Mouse (Mus musculus) kidney, adult 18-20 months (tissue): ENCODE data around the gene Cyb5b.

ENCODE experiments used
- DNase-seq: peaks from one replicate; pipeline ENCODE4 v3.0.0; 2021

Gene Cyb5b

DNA sequence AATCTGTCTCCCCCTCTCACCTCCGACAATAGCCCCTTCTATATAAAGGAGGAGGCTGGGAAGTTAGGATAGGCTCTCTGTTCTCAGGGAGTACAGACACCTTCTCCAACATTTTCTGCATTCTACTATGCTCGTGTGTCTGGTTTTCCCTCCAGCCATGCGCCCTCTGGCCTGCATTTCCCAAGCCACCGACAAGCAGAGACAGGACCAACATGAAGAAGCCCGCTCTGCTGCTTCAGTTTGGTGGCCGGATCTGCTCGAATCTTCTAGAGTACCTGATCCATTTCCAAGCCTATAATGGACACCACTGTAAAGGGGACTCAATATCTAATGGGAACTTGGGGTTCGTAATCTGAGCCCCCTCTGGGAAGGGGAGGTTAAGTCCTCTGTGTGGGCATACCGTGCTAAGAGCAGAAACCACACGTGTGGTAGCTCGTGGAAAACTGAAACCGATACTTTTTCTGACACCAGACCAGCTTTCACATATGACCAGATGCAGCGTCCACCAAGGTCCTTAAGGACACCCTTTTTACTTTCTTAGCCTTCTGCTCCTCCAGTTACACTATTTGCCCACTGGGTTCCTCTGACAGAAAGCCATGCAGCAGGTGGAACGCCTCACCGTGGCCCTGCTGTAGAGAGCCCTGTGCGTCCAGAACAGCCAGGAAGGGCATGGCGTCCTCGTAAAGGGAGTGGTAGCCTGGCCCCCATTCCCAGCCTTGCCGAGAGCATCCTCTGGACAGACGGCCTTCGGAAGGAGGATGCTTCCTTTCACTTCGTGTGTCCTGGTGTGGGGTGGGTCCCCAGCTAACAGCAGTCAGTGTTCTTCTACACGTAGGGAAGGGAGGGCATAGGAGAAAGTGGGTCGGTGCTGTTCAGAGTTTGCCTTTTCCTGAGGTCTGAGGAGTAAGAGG, 17.6 kb upstream of the Cyb5b start:
- DNase-seq: peak; percentile 47

GRCm38 (mm10) chr8:107133881-107134280, 16.6 kb upstream of the Cyb5b start:
- peak; percentile 70 for DNase-seq

- peak; percentile 22 for DNase-seq
These were observed 14.3 kb upstream of the Cyb5b start for GRCm38 (mm10) chr8:107136003-107136612.

DNA sequence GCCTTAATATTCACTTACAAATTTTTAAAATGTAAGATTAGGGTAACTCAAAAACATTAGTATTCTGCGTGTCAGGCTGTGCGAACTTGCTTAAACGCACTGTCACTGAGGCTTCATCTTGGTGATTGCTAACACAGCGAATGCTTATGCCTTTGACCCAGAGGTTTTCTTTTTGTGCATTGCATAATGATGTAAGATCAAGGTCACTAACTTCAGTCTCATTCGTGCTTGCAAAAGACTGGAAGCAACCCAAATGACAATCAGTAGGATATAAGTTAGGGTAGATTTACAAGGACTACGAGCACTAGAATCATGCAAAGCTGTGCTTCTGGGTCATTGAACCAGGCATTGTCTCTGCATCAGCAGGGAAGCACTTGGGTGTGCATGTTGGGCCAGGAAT, 12.8 kb upstream of the Cyb5b start:
- no peak for DNase-seq

GRCm38 (mm10) chr8:107138338-107138737, 12.1 kb upstream of the Cyb5b start:
- no peak for DNase-seq

GRCm38 (mm10) chr8:107139704-107140470, 10.6 kb upstream of the Cyb5b start:
- peak; percentile 70 for DNase-seq

- DNase-seq: no peak
These were observed 7.9 kb upstream of the Cyb5b start for GRCm38 (mm10) chr8:107142539-107142938.

- DNase-seq: peak; percentile 57
These were observed 6.9 kb upstream of the Cyb5b start for GRCm38 (mm10) chr8:107143501-107143900.

GRCm38 (mm10) chr8:107146186-107146585, 4.3 kb upstream of the Cyb5b start:
- no peak for DNase-seq

- DNase-seq: no peak
These were observed 1.6 kb upstream of the Cyb5b start for GRCm38 (mm10) chr8:107148802-107149201.

DNA sequence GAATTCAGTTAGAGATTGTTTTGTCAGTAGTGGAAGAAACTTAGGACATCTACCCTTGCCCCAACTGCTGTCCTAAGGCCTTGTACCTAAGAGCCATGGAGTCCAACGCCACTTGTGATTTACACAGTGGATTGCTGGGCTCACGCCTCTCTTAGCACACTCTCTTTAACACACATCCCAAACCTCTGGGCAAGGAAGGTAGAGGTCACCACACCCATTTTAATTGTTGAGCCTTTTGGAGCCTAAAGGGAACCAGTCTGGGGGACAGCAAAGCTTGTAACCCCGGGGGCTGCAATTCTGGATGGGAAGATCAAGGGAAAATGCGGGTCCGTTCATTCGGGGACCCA, 410 bp upstream of the Cyb5b start:
- no peak for DNase-seq

DNA sequence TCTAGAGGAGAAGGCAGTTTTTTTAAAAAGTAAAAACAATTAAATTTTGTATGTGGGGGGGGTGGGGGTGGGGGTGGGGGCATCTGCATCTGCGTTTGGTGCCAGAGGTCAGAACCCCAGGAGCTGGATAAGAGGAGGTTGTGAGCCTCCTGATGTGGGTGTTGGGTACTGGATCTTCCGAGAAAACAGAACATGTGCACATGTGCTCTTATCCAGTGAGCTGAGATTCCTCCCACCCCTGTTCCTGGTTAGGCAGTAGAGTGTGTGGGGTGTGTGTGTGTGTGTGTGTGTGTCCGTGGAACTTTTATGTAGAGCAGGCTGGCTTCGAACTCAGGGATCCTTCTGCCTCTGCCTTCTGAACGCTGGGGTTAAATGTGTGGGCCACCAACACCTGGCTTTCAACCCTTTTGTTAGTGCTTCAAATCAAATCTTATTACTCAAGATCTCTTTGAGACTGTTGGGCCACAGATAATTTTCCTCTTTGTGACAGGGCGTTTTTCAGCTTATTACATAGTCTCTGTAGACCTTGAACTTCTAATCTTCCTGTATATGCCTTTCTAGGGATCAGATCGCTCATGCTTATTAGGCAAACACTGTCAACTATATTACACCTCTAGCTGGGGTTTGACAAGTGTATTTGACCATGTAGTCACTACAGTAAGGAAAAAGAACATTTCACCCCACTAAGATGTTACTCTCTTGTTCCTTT, 926 bp downstream of the Cyb5b start:
- DNase-seq: no peak

DNA sequence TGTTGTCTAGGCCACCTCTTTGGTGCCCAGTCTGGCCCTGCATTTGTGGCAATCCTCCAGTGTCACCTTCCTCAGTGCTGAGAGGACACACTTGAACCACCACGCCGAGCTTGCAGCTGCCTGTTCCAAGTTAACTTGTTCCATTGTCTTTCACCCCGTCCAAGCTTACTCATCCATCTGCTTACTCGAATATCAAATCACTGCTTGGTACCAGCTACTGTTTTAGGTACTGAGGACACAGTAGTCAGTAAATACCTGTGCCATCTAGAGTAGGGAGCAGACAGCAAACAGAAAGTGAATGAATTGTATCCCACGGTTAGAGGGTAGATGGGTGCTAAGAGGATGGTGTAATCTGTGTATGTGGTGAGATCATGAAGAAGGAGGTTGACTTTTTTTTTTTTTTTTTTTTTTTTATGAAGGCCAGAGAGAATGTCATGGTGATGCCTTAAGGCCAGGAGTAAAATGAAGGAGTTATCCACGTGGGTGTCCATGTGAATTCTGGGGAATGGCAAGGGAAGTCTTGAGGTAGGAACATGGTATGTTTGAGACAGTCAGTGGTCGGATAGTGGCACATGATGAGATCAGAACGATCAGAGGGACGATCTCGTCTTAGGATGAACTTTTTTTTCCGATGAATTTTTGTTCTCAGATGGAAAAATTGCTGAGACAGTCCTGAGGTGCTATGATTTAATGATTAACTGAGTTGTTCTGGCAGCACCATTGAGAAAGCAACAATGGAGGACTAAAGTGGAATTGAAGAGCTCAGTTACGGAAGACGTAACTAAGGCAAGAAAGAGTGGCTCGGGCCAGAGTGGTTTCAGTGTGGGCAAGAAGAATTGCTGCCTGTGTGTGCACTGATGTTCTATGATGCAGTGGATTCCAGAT, 3.1 kb downstream of the Cyb5b start:
- peak; percentile 43 for DNase-seq

- no peak for DNase-seq
These were observed 6.4 kb downstream of the Cyb5b start for GRCm38 (mm10) chr8:107156816-107157215.

DNA sequence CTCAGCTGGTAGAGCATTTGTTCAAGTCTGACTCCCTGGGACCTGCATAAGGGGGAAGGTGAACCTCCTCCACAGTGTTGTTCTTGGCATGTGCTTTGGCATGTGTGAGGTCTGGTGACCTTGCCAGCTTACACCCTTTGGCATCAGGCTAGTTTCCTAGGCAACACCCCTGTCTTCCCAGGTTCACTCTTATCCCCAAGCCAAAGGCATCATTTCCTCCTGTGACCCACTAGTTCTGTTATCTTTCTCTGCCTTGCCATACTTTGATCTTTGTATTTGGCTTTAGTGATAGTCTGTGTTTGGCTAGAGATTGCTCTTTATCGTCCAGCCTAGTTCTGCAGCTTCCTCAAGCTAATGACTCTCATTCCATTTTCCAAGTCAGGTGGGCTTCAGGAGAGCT, 7.4 kb downstream of the Cyb5b start:
- DNase-seq: peak; percentile 37

- no peak for DNase-seq
These were observed 8.4 kb downstream of the Cyb5b start for GRCm38 (mm10) chr8:107158890-107159289.

- peak; percentile 32 for DNase-seq
These were observed 13.9 kb downstream of the Cyb5b start for GRCm38 (mm10) chr8:107164251-107164773.

DNA sequence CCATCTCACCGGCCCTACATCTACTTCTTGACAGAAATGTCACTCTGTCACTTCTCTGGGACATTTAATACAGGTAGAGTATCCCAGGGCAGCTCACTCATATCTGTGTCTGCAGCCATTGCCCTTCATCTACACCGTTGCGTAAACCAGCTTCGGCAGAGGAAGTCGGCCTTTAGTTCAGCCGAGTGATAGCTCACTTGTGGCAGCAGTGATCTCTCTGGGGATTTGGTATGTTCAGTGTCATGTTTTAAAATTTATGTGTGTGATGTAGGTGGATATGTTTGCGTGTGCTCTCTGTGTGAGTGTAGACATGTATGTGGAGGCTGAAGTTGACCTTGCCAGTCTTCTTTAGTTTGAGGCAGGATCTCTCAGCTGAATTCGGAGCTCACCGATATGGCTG, 15.3 kb downstream of the Cyb5b start:
- no peak for DNase-seq

GRCm38 (mm10) chr8:107167848-107168247, 17.4 kb downstream of the Cyb5b start:
- DNase-seq: no peak

GRCm38 (mm10) chr8:107172152-107172551, 21.7 kb downstream of the Cyb5b start:
- no peak for DNase-seq

DNA sequence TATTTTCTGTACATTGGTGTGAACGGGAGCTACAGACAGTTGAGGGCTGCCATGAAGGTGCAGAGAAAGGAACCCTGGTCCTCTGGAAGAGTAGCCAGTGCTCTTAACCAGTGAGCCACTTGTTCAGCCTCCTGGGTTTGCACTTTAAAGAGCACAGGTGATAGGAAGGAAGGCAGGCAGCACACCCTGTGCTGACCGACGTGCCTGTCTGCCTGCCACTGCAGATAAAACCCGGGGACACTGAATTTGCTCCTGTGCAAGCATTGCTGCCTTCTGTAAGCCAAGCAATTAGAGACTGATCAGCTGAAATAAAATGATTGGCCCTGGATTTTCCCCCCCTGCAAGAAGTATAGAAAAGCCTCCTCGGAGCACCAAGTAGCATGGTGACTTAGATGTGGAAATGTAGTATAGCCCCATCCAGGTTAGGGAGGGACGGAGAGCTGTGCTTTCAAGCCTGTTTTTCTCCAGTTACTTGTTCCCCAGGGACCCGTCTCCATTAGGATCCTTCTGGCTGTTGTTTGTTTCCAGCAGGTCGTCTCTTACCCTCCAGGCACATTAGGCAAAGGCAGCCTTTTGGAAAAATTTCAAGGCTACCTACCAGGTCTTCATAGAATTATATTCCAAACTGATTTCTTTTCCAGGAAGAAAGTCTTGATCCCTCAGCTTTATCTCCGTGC, 22.7 kb downstream of the Cyb5b start:
- DNase-seq: no peak
